25 mouse cellular contexts compared by ENCODE assay signal in genomic region chr4:86520695-86521094, GRCm38 (mm10). TPM values are rescaled to one million over a fixed set of nuclear protein-coding genes. Genes with fewer than 3 reads are reported as not detected.
"Had no signal": no experiment of that assay in that cellular context is flagged by ENCODE, and none has a peak within 500 bp of the region (broad histone marks: within the 10 kb centered on the region; RNA-seq: fewer than 3 reads in every experiment).

No protein-coding gene starts in this region.

- H3K27me3 ChIP-seq: liver, embryonic 13.5 days; lung, embryonic 15.5 days; midbrain, embryonic 13.5 days; neural tube, embryonic 13.5 days; stomach, embryonic 15.5 days had no signal

- H3K9ac ChIP-seq: liver, embryonic 13.5 days; lung, embryonic 15.5 days; midbrain, embryonic 13.5 days; neural tube, embryonic 13.5 days; stomach, embryonic 15.5 days had no signal

- H3K4me2 ChIP-seq: liver, embryonic 13.5 days; lung, embryonic 15.5 days; midbrain, embryonic 13.5 days; neural tube, embryonic 13.5 days; stomach, embryonic 15.5 days had no signal

- H3K36me3 ChIP-seq: liver, embryonic 13.5 days; lung, embryonic 15.5 days; midbrain, embryonic 13.5 days; neural tube, embryonic 13.5 days; stomach, embryonic 15.5 days had no signal

- H3K4me3 ChIP-seq: layer of hippocampus, adult 2 months; left cerebral cortex, adult 2 months; liver, embryonic 13.5 days; lung, embryonic 15.5 days; midbrain, embryonic 13.5 days; myocyte; neural tube, embryonic 13.5 days; stomach, embryonic 15.5 days had no signal

- ATAC-seq: inflammation-experienced regulatory T-cells, adult 6 months; intestine, postnatal 0 days; midbrain, embryonic 13.5 days; midbrain, embryonic 16.5 days had no signal

- H3K4me1 ChIP-seq: liver, embryonic 13.5 days; lung, embryonic 15.5 days; midbrain, embryonic 13.5 days; neural tube, embryonic 13.5 days; stomach, embryonic 15.5 days had no signal

- H3K27ac ChIP-seq: kidney, postnatal 0 days; layer of hippocampus, adult 2 months; left cerebral cortex, adult 2 months; liver, embryonic 13.5 days; lung, embryonic 15.5 days; midbrain, embryonic 13.5 days; neural tube, embryonic 13.5 days; stomach, embryonic 15.5 days had no signal

- DNase-seq: kidney, adult 2 months; kidney, postnatal 25 days; layer of hippocampus, postnatal 36 days; liver, embryonic 13.5 days; lung, postnatal 14 days; lung, postnatal 4 days; retina, postnatal 1 day; right cerebral cortex, postnatal 25 days; spleen, adult 18-20 months; thymus, postnatal 25 days had no signal

- H3K9me3 ChIP-seq: liver, embryonic 13.5 days; lung, embryonic 15.5 days; midbrain, embryonic 13.5 days; neural tube, embryonic 13.5 days; stomach, embryonic 15.5 days had no signal

RNA-seq across cellular contexts. Expression of gene Saxo1, which starts 37.4 kb away (rescaled TPM):
- polyA plus RNA-seq: inflammation-experienced regulatory T-cells, adult 6 months; intestine, postnatal 0 days; large intestine, adult 2 months; liver, adult 2 months; liver, embryonic 13.5 days; liver, embryonic 16.5 days; lung, embryonic 15.5 days; midbrain, embryonic 13.5 days; midbrain, embryonic 16.5 days; myocyte; neural tube, embryonic 13.5 days; thymus, postnatal 0 days had no signal
